Mouse (Mus musculus) T-helper 17 cell (primary cell): Measurements from ENCODE around the gene Ablim2.

Source experiments
- in situ Hi-C, 2 experiments: fragments of 300-600 bp; cut with MboI, MseI; formaldehyde crosslinking; loops; 1 replicate in 1 of 2; 2 replicates in 1 of 2; pipeline ENCODE4 v1.15.1; 2025; ENCODE audit warnings: high pct_unique_total_duplicates in 2 of 2

Ablim2 gene

GRCm38 (mm10) chr5:35757639-35758001 lies at the start of gene Ablim2:
Gene Ablim2, plus strand, starts transcription at chr5:35757880.
- in situ Hi-C loops, result loop anchor here in 1 of 2 experiments (25.0 kb wide), 1 partner anchor 105 kb away; no protein-coding TSS in a partner anchor

GRCm38 (mm10) chr5:35710481-35710880 lies 47.2 kb upstream of the Ablim2 start:
- in situ Hi-C loops, result loop anchor here in 1 of 2 experiments (5.0 to 10.0 kb wide), 2 partner anchors 118 to 1696 kb away; no protein-coding TSS in a partner anchor

- in situ Hi-C loops, result loop anchor here in 1 of 2 experiments (5.0 to 10.0 kb wide), 2 partner anchors 119 to 1696 kb away; no protein-coding TSS in a partner anchor
Observed at GRCm38 (mm10) chr5:35710931-35711330, 46.7 kb upstream of the Ablim2 start.

GRCm38 (mm10) chr5:35712517-35712916 lies 45.2 kb upstream of the Ablim2 start:
- in situ Hi-C loops, result loop anchor here in 1 of 2 experiments (5.0 to 10.0 kb wide), 2 partner anchors 120 to 1698 kb away; no protein-coding TSS in a partner anchor

- in situ Hi-C loops, result loop anchor here in 1 of 2 experiments (5.0 to 10.0 kb wide), 2 partner anchors 122 to 1699 kb away; no protein-coding TSS in a partner anchor
Observed at GRCm38 (mm10) chr5:35713649-35714354, 43.9 kb upstream of the Ablim2 start.

- in situ Hi-C loops, result loop anchor here in 1 of 2 experiments (10.0 kb wide), 1 partner anchor 1703 kb away; no protein-coding TSS in a partner anchor
Observed at GRCm38 (mm10) chr5:35717455-35717854, 40.2 kb upstream of the Ablim2 start.

GRCm38 (mm10) chr5:35717946-35718345 lies 39.7 kb upstream of the Ablim2 start:
- in situ Hi-C loops, result loop anchor here in 1 of 2 experiments (10.0 kb wide), 1 partner anchor 1703 kb away; no protein-coding TSS in a partner anchor

GRCm38 (mm10) chr5:35718817-35719216 lies 38.9 kb upstream of the Ablim2 start:
- in situ Hi-C loops, result loop anchor here in 1 of 2 experiments (10.0 kb wide), 1 partner anchor 1704 kb away; no protein-coding TSS in a partner anchor

GRCm38 (mm10) chr5:35719343-35719742 lies 38.3 kb upstream of the Ablim2 start:
- in situ Hi-C loops, result loop anchor here in 1 of 2 experiments (10.0 kb wide), 1 partner anchor 1705 kb away; no protein-coding TSS in a partner anchor

GRCm38 (mm10) chr5:35719880-35720279 lies 37.8 kb upstream of the Ablim2 start:
- in situ Hi-C loops, result loop anchor here in 1 of 2 experiments (10.0 kb wide), 1 partner anchor 1705 kb away; no protein-coding TSS in a partner anchor

- in situ Hi-C loops, result no loop called here
Observed at GRCm38 (mm10) chr5:35721933-35722332, 35.7 kb upstream of the Ablim2 start.

- in situ Hi-C loops, result no loop called here
Observed at GRCm38 (mm10) chr5:35722654-35723053, 35.0 kb upstream of the Ablim2 start.

- in situ Hi-C loops, result no loop called here
Observed at GRCm38 (mm10) chr5:35723900-35724299, 33.8 kb upstream of the Ablim2 start.

- in situ Hi-C loops, result no loop called here
Observed at GRCm38 (mm10) chr5:35725840-35726239, 31.8 kb upstream of the Ablim2 start.

- in situ Hi-C loops, result no loop called here
Observed at GRCm38 (mm10) chr5:35727447-35727846, 30.2 kb upstream of the Ablim2 start.

GRCm38 (mm10) chr5:35728344-35728956 lies 29.2 kb upstream of the Ablim2 start:
- in situ Hi-C loops, result no loop called here

GRCm38 (mm10) chr5:35728957-35729460 lies 28.7 kb upstream of the Ablim2 start:
- in situ Hi-C loops, result no loop called here

GRCm38 (mm10) chr5:35729844-35730243 lies 27.8 kb upstream of the Ablim2 start:
- in situ Hi-C loops, result no loop called here

GRCm38 (mm10) chr5:35730552-35730951 lies 27.1 kb upstream of the Ablim2 start:
- in situ Hi-C loops, result no loop called here

GRCm38 (mm10) chr5:35731006-35731405 lies 26.7 kb upstream of the Ablim2 start:
- in situ Hi-C loops, result no loop called here

GRCm38 (mm10) chr5:35733523-35733922 lies 24.2 kb upstream of the Ablim2 start:
- in situ Hi-C loops, result no loop called here
